Mouse (Mus musculus) C2C12 (cell line): ENCODE results near the gene Gm28038. TPM values are rescaled to one million over a fixed set of nuclear protein-coding genes. Genes with fewer than 3 reads are reported as not detected.

Source experiments
- H3K27me3 ChIP-seq: one replicate; pipeline ENCODE4 v1.6.1; 2011; ENCODE audit not compliant: control insufficient read depth, insufficient read depth, insufficient read length
- H3K36me3 ChIP-seq: one replicate; pipeline ENCODE4 v1.6.1; 2011; ENCODE audit not compliant: control insufficient read depth, insufficient read depth
- H3K4me3 ChIP-seq: one replicate; pipeline ENCODE4 v1.5.1; 2011; ENCODE audit warnings: mild to moderate bottlenecking, control low read depth; ENCODE audit not compliant: poor library complexity, insufficient read depth, severe bottlenecking
- H3K79me2 ChIP-seq: one replicate; pipeline ENCODE4 v1.6.1; 2011; ENCODE audit not compliant: control insufficient read depth, insufficient read depth
- H3K79me3 ChIP-seq: one replicate; pipeline ENCODE4 v1.6.1; 2011; ENCODE audit warnings: low read depth, control low read depth
- H3ac ChIP-seq: one replicate; pipeline ENCODE3; 2011; ENCODE audit warnings: low read depth; ENCODE audit not compliant: control insufficient read depth, insufficient read length
- CEBPB ChIP-seq: IDR thresholded peaks from one replicate; pipeline ENCODE4 v1.6.1; 2011; ENCODE audit warnings: low read depth, mild to moderate bottlenecking, control low read depth, moderate library complexity
- CTCF ChIP-seq: IDR thresholded peaks from one replicate; pipeline ENCODE4 v1.5.1; 2011; ENCODE audit not compliant: control insufficient read depth, insufficient read depth, insufficient read length
- FOSL1 ChIP-seq: IDR thresholded peaks from one replicate; pipeline ENCODE4 v1.8.0; 2011; ENCODE audit warnings: mild to moderate bottlenecking, low read length; ENCODE audit not compliant: poor library complexity, insufficient read depth, severe bottlenecking
- MAX ChIP-seq: IDR thresholded peaks from one replicate; pipeline ENCODE4 v1.6.1; 2011; ENCODE audit warnings: mild to moderate bottlenecking, control low read depth
- MYOD1 ChIP-seq: IDR thresholded peaks from one replicate; pipeline ENCODE4 v1.6.1; 2011; ENCODE audit warnings: low read depth; ENCODE audit not compliant: control insufficient read depth, insufficient read length
- MYOG ChIP-seq: IDR thresholded peaks from one replicate; pipeline ENCODE4 v1.6.1; 2011; ENCODE audit not compliant: control insufficient read depth, insufficient read length; ENCODE audit errors: extremely low read depth
- USF1 ChIP-seq: IDR thresholded peaks from one replicate; pipeline ENCODE4 v1.6.1; 2011; ENCODE audit warnings: low read depth, mild to moderate bottlenecking, control low read depth, moderate library complexity
- polyA plus RNA-seq: library from polyadenylated mRNA; unstranded; fragments of >200 nt; fragmentation: generic; extraction: Trizol; gene quantifications from one replicate; pipeline ENCODE4 v1.2.1, GENCODE M21; 2012; ENCODE audit warnings: missing spikeins

The Gm28038 gene
- polyA plus RNA-seq, 1 experiment = 0.16 TPM

GRCm38 (mm10) chr2:30252521-30252920 lies 28.3 kb upstream of the Gm28038 start:
- Histone ChIP-seq H3K36me3 (peaks cover 60% of the 10 kb centered on the region), H3K79me3 (peaks cover 40% of the 10 kb centered on the region), H3ac (no peak overlapping the region), H3K79me2 (peaks cover 96% of the 10 kb centered on the region), H3K27me3 (no peaks in the 10 kb centered on the region), H3K4me3 (no peak overlapping the region)
- no peak for TF ChIP-seq MYOD1
- TF ChIP-seq MAX = no peak
- no peak for TF ChIP-seq CEBPB
- TF ChIP-seq USF1 = no peak
- TF ChIP-seq MYOG = no peak
- TF ChIP-seq FOSL1 = no peak
- no peak for TF ChIP-seq CTCF

DNA sequence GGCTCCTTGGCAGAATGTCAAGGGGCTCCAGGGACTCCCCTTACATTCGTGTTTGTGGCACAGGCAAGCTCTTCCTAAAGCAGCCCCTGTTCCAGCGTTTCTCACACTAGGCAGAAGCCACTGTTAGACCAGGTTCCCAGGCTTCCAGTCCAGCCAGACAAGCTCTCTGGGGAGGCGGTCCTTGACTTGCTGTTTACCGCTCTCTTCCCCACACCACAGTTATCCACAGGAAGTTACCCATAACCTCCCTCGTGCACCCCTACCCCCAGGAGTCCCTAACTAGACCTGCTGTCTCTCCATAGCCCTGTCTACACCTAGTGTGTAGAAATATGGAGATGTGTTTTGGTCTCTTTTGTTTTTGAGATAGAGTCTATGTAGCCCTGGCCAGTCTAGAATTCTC lies 27.0 kb upstream of the Gm28038 start:
- Histone ChIP-seq H3K79me2 (peaks cover 96% of the 10 kb centered on the region), H3ac (no peak overlapping the region), H3K36me3 (peaks cover 61% of the 10 kb centered on the region), H3K4me3 (no peak overlapping the region), H3K79me3 (peaks cover 33% of the 10 kb centered on the region), H3K27me3 (no peaks in the 10 kb centered on the region)
- TF ChIP-seq CTCF = no peak
- TF ChIP-seq USF1 = no peak
- TF ChIP-seq MYOG = no peak
- no peak for TF ChIP-seq MYOD1
- TF ChIP-seq CEBPB = no peak
- no peak for TF ChIP-seq MAX
- no peak for TF ChIP-seq FOSL1

- no peaks in the 10 kb centered on the region for H3K27me3 ChIP-seq
- peaks cover 99% of the 10 kb centered on the region for H3K79me2 ChIP-seq
- H3ac ChIP-seq = no peak overlapping the region
- peaks cover 68% of the 10 kb centered on the region for H3K36me3 ChIP-seq
- H3K79me3 ChIP-seq = peaks cover 53% of the 10 kb centered on the region
- H3K4me3 ChIP-seq = no peak overlapping the region
- TF ChIP-seq CEBPB (no peak), MYOD1 (no peak), MAX (no peak), MYOG (no peak), CTCF (no peak), USF1 (no peak), FOSL1 (no peak)
Measured at GRCm38 (mm10) chr2:30255631-30256395, 25.0 kb upstream of the Gm28038 start.

- H3K79me3 ChIP-seq = peaks cover 61% of the 10 kb centered on the region
- H3ac ChIP-seq = no peak overlapping the region
- no peak for TF ChIP-seq FOSL1
- TF ChIP-seq MAX = no peak
- no peak for TF ChIP-seq MYOG
- no peak for TF ChIP-seq CEBPB
- TF ChIP-seq MYOD1 = no peak
- no peak for TF ChIP-seq USF1
- no peak for TF ChIP-seq CTCF
- H3K79me2 ChIP-seq = peaks cover 99% of the 10 kb centered on the region
- no peak overlapping the region for H3K4me3 ChIP-seq
- no peaks in the 10 kb centered on the region for H3K27me3 ChIP-seq
- H3K36me3 ChIP-seq = peaks cover 78% of the 10 kb centered on the region
Measured at GRCm38 (mm10) chr2:30256616-30257350, 24.1 kb upstream of the Gm28038 start.

- no peak for TF ChIP-seq CTCF
- no peak for TF ChIP-seq MYOD1
- no peak for TF ChIP-seq MYOG
- TF ChIP-seq CEBPB = no peak
- Histone ChIP-seq H3K79me3 (peaks cover 53% of the 10 kb centered on the region), H3K27me3 (no peaks in the 10 kb centered on the region), H3K79me2 (peaks cover 99% of the 10 kb centered on the region), H3K36me3 (peaks cover 87% of the 10 kb centered on the region), H3K4me3 (no peak overlapping the region), H3ac (peak overlapping the region; percentile 8)
Measured at GRCm38 (mm10) chr2:30257699-30258460, 23.0 kb upstream of the Gm28038 start.
